Mouse (Mus musculus): ENCODE results near the gene Cxcl17. TPM values are rescaled to one million over a fixed set of nuclear protein-coding genes. Genes with fewer than 3 reads are reported as not detected.

The Cxcl17 gene
- polyA plus RNA-seq, 1 experiment: 41.1 TPM

GRCm38 (mm10) chr7:25393451-25394210, 19.1 kb downstream of the Cxcl17 start:
- DNase-seq: no peak
- TF ChIP-seq CTCF (IDR thresholded peaks at IDR 0.05; ENCODE audit: insufficient read depth, low read length): no peak
- no peak overlapping the region for H3K4me3 ChIP-seq (replicated peaks; ENCODE audit: extremely low read depth, low read depth, low read length)
- WGBS: 59% methylated on average over 8 of the region's 8 CpGs
- peaks cover 27% of the 10 kb centered on the region for H3K4me1 ChIP-seq (ENCODE audit: control insufficient read depth, insufficient read depth, low read length)

- Histone ChIP-seq H3K4me1 (ENCODE audit: control insufficient read depth, insufficient read depth, low read length) (peaks cover 30% of the 10 kb centered on the region), H3K4me3 (replicated peaks; ENCODE audit: extremely low read depth, low read depth, low read length) (no peak overlapping the region)
- no peak for TF ChIP-seq CTCF (IDR thresholded peaks at IDR 0.05; ENCODE audit: insufficient read depth, low read length)
- TF ChIP-seq POLR2A (IDR thresholded peaks at IDR 0.05; ENCODE audit: borderline replicate concordance, extremely low read depth, low read depth, low read length): no peak
- no peak for DNase-seq
- WGBS: 77% methylated on average over 7 of the region's 7 CpGs
These were observed 19.8 kb downstream of the Cxcl17 start for GRCm38 (mm10) chr7:25392851-25393250.

- TF ChIP-seq POLR2A (IDR thresholded peaks at IDR 0.05; ENCODE audit: borderline replicate concordance, extremely low read depth, low read depth, low read length) (no peak), CTCF (IDR thresholded peaks at IDR 0.05; ENCODE audit: insufficient read depth, low read length) (no peak)
- 91% methylated on average over 2 of the region's 2 CpGs for WGBS
- H3K4me1 ChIP-seq (ENCODE audit: control insufficient read depth, insufficient read depth, low read length): peaks cover 30% of the 10 kb centered on the region
- no peak overlapping the region for H3K4me3 ChIP-seq (replicated peaks; ENCODE audit: extremely low read depth, low read depth, low read length)
- DNase-seq: no peak
These were observed 20.7 kb downstream of the Cxcl17 start for GRCm38 (mm10) chr7:25391856-25392453.

GRCm38 (mm10) chr7:25390986-25391385, 21.7 kb downstream of the Cxcl17 start:
- TF ChIP-seq CTCF (IDR thresholded peaks at IDR 0.05; ENCODE audit: insufficient read depth, low read length) (no peak), POLR2A (IDR thresholded peaks at IDR 0.05; ENCODE audit: borderline replicate concordance, extremely low read depth, low read depth, low read length) (no peak)

GRCm38 (mm10) chr7:25390054-25390770, 22.5 kb downstream of the Cxcl17 start:
- no peak for DNase-seq
- peak overlapping the region; percentile 4 for H3K4me3 ChIP-seq (replicated peaks; ENCODE audit: extremely low read depth, low read depth, low read length)
- 34% methylated on average over 8 of the region's 8 CpGs for WGBS
- H3K4me1 ChIP-seq (ENCODE audit: control insufficient read depth, insufficient read depth, low read length): peaks cover 36% of the 10 kb centered on the region
- TF ChIP-seq CTCF (IDR thresholded peaks at IDR 0.05; ENCODE audit: insufficient read depth, low read length) (no peak), POLR2A (IDR thresholded peaks at IDR 0.05; ENCODE audit: borderline replicate concordance, extremely low read depth, low read depth, low read length) (peak; percentile 46; the same call in 1 of the 2 replicates)

More at GRCm38 (mm10) chr7:25390986-25391385, 21.7 kb downstream of the Cxcl17 start:
- Histone ChIP-seq H3K4me3 (replicated peaks; ENCODE audit: extremely low read depth, low read depth, low read length) (no peak overlapping the region), H3K4me1 (ENCODE audit: control insufficient read depth, insufficient read depth, low read length) (peaks cover 31% of the 10 kb centered on the region)
- 78% methylated on average over 2 of the region's 2 CpGs for WGBS
- DNase-seq: no peak

- 59% methylated on average over 7 of the region's 7 CpGs for WGBS
- TF ChIP-seq CTCF (IDR thresholded peaks at IDR 0.05; ENCODE audit: insufficient read depth, low read length) (no peak), POLR2A (IDR thresholded peaks at IDR 0.05; ENCODE audit: borderline replicate concordance, extremely low read depth, low read depth, low read length) (no peak)
- DNase-seq: no peak
- Histone ChIP-seq H3K4me3 (replicated peaks; ENCODE audit: extremely low read depth, low read depth, low read length) (no peak overlapping the region), H3K4me1 (ENCODE audit: control insufficient read depth, insufficient read depth, low read length) (peaks cover 32% of the 10 kb centered on the region)
These were observed 23.8 kb downstream of the Cxcl17 start for GRCm38 (mm10) chr7:25388916-25389315.

GRCm38 (mm10) chr7:25387811-25388440, 24.8 kb downstream of the Cxcl17 start:
- TF ChIP-seq CTCF (IDR thresholded peaks at IDR 0.05; ENCODE audit: insufficient read depth, low read length): no peak
- Histone ChIP-seq H3K4me1 (ENCODE audit: control insufficient read depth, insufficient read depth, low read length) (peaks cover 26% of the 10 kb centered on the region), H3K4me3 (replicated peaks; ENCODE audit: extremely low read depth, low read depth, low read length) (no peak overlapping the region)
- DNase-seq: no peak
- WGBS: 85% methylated on average over 18 of the region's 18 CpGs

GRCm38 (mm10) chr7:25385850-25386555, 26.7 kb downstream of the Cxcl17 start:
- H3K4me1 ChIP-seq (ENCODE audit: control insufficient read depth, insufficient read depth, low read length): peaks cover 24% of the 10 kb centered on the region
- WGBS: 35% methylated on average over 12 of the region's 12 CpGs
- H3K4me3 ChIP-seq (replicated peaks; ENCODE audit: extremely low read depth, low read depth, low read length): no peak overlapping the region
- DNase-seq: peak; percentile 80
- no peak for TF ChIP-seq CTCF (IDR thresholded peaks at IDR 0.05; ENCODE audit: insufficient read depth, low read length)
- peak; percentile 31; the same call in 1 of the 2 replicates for TF ChIP-seq POLR2A (IDR thresholded peaks at IDR 0.05; ENCODE audit: borderline replicate concordance, extremely low read depth, low read depth, low read length)

GRCm38 (mm10) chr7:25385259-25385658, 27.4 kb downstream of the Cxcl17 start:
- TF ChIP-seq POLR2A (IDR thresholded peaks at IDR 0.05; ENCODE audit: borderline replicate concordance, extremely low read depth, low read depth, low read length) (no peak), CTCF (IDR thresholded peaks at IDR 0.05; ENCODE audit: insufficient read depth, low read length) (no peak)
- WGBS: 88% methylated on average over 12 of the region's 12 CpGs
- DNase-seq: no peak
- H3K4me1 ChIP-seq (ENCODE audit: control insufficient read depth, insufficient read depth, low read length): peaks cover 20% of the 10 kb centered on the region
- no peak overlapping the region for H3K4me3 ChIP-seq (replicated peaks; ENCODE audit: extremely low read depth, low read depth, low read length)
